Mouse (Mus musculus) kidney, adult 9 months (tissue): Measurements from ENCODE around the gene Gm16430.
"Not testable (repeated sequence)": the region's sequence is repeated elsewhere in the genome, so short reads cannot be mapped to it uniquely, and the experiment has no call there.

Experiments used
- DNase-seq: peaks from one replicate; pipeline ENCODE4 v3.0.0; 2022

Gm16430 gene

DNA sequence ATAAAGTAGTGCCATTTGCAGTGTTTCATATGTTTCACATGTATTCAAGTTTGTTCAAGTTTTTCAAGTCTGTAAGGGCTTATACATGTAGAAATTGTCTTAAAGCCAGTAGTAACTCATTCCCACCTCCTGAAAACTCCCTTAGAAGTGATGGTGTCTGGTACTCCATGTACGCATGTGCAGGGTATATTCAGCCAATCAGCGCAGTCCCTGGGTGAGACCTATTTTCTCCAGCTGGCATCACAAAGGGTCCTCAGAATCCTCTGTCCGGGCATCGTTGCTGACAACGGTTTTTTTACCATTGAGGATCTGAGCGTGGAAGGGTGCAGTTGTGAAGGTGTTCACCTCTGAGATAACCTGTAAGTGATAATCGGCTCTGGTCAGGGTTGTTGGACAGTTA lies at the start of gene Gm16430:
Gene Gm16430, plus strand, starts transcription at position 301 of the 400 bp plus-strand sequence.
- DNase-seq: not testable (repeated sequence)
